Mouse (Mus musculus): ENCODE results near the gene Slc40a1. TPM values are rescaled to one million over a fixed set of nuclear protein-coding genes. Genes with fewer than 3 reads are reported as not detected.

Gene Slc40a1
- polyA plus RNA-seq, 1 experiment from 2014 or later = 90.9 TPM

GRCm38 (mm10) chr1:45917136-45917803 is 9.1 kb downstream of the Slc40a1 start:
- Histone ChIP-seq H3K4me3 (replicated peaks) (no peak overlapping the region), H3K4me2 (no peak overlapping the region), H3K4me1 (replicated peaks) (0 out of 2 replicates have a peak, but pooled peaks cover 5% of the 10 kb centered on the region), H3K27me3 (no peaks in the 10 kb centered on the region), H3K36me3 (peaks cover 75% of the 10 kb centered on the region), H3K9ac (no peak overlapping the region), H3K27ac (no peak overlapping the region), H3K9me3 (replicated peaks) (no peaks in the 10 kb centered on the region)
- 70% methylated on average over 4 of the region's 4 CpGs for WGBS (ENCODE audit: insufficient replicate concordance)
- DNase-seq (no peak), ATAC-seq (ENCODE audit: low read depth) (no peak)

GRCm38 (mm10) chr1:45916174-45916573 is 10.1 kb downstream of the Slc40a1 start:
- H3K9ac ChIP-seq = no peak overlapping the region
- H3K9me3 ChIP-seq (replicated peaks) = no peaks in the 10 kb centered on the region
- ATAC-seq (ENCODE audit: low read depth) (no peak), DNase-seq (no peak)
- no peak overlapping the region for H3K4me2 ChIP-seq
- 64% methylated on average over 3 of the region's 3 CpGs for WGBS (ENCODE audit: insufficient replicate concordance)
- peaks cover 83% of the 10 kb centered on the region for H3K36me3 ChIP-seq
- 0 out of 2 replicates have a peak, but pooled peaks cover 2% of the 10 kb centered on the region for H3K4me1 ChIP-seq (replicated peaks)
- H3K27ac ChIP-seq = no peak overlapping the region; the same call in 1 of the 2 replicates
- H3K4me3 ChIP-seq (replicated peaks) = no peak overlapping the region
- no peaks in the 10 kb centered on the region for H3K27me3 ChIP-seq

- Histone ChIP-seq H3K36me3 (peaks cover 87% of the 10 kb centered on the region), H3K4me2 (no peak overlapping the region), H3K4me3 (replicated peaks) (no peak overlapping the region), H3K27ac (no peak overlapping the region), H3K27me3 (no peaks in the 10 kb centered on the region), H3K9ac (no peak overlapping the region), H3K9me3 (replicated peaks) (no peaks in the 10 kb centered on the region), H3K4me1 (replicated peaks) (0 out of 2 replicates have a peak, but pooled peaks cover 2% of the 10 kb centered on the region)
- WGBS (ENCODE audit: insufficient replicate concordance) = 87% methylated on average over 4 of the region's 4 CpGs
- DNase-seq (no peak), ATAC-seq (ENCODE audit: low read depth) (no peak)
Measured at GRCm38 (mm10) chr1:45914236-45914635, 12.1 kb downstream of the Slc40a1 start.

GRCm38 (mm10) chr1:45905107-45905821 is 21.1 kb downstream of the Slc40a1 start:
- peaks cover 10% of the 10 kb centered on the region for H3K4me1 ChIP-seq (replicated peaks)
- no peaks in the 10 kb centered on the region for H3K9me3 ChIP-seq (replicated peaks)
- no peak overlapping the region for H3K4me2 ChIP-seq
- H3K27me3 ChIP-seq = no peaks in the 10 kb centered on the region
- WGBS (ENCODE audit: insufficient replicate concordance) = 31% methylated on average over 5 of the region's 5 CpGs
- DNase-seq = no peak
- H3K9ac ChIP-seq = no peak overlapping the region
- peaks cover 26% of the 10 kb centered on the region for H3K36me3 ChIP-seq
- peak; percentile 67; the same call in 1 of the 2 replicates for ATAC-seq (ENCODE audit: low read depth)
- H3K27ac ChIP-seq = peak overlapping the region; percentile 29; the same call in 1 of the 2 replicates
- no peak overlapping the region for H3K4me3 ChIP-seq (replicated peaks)

- H3K27me3 ChIP-seq = no peaks in the 10 kb centered on the region
- no peak overlapping the region for H3K4me3 ChIP-seq (replicated peaks)
- DNase-seq (no peak), ATAC-seq (ENCODE audit: low read depth) (no peak)
- no peak overlapping the region for H3K4me2 ChIP-seq
- WGBS (ENCODE audit: insufficient replicate concordance) = 70% methylated on average over 3 of the region's 3 CpGs
- H3K9me3 ChIP-seq (replicated peaks) = no peaks in the 10 kb centered on the region
- peaks cover 17% of the 10 kb centered on the region for H3K36me3 ChIP-seq
- peaks cover 10% of the 10 kb centered on the region for H3K4me1 ChIP-seq (replicated peaks)
- H3K27ac ChIP-seq = no peak overlapping the region
- no peak overlapping the region for H3K9ac ChIP-seq
Measured at GRCm38 (mm10) chr1:45904161-45904560, 22.2 kb downstream of the Slc40a1 start.

GRCm38 (mm10) chr1:45898044-45898443 is 28.3 kb downstream of the Slc40a1 start:
- Histone ChIP-seq H3K4me1 (replicated peaks) (no peaks in the 10 kb centered on the region), H3K9ac (no peak overlapping the region), H3K36me3 (no peaks in the 10 kb centered on the region), H3K4me3 (replicated peaks) (no peak overlapping the region), H3K4me2 (no peak overlapping the region), H3K9me3 (replicated peaks) (no peaks in the 10 kb centered on the region), H3K27me3 (no peaks in the 10 kb centered on the region), H3K27ac (no peak overlapping the region)
- ATAC-seq (ENCODE audit: low read depth) (no peak), DNase-seq (no peak)
- 25% methylated on average over 1 of the region's 1 CpGs for WGBS (ENCODE audit: insufficient replicate concordance)

- Histone ChIP-seq H3K9ac (no peak overlapping the region), H3K27ac (no peak overlapping the region), H3K4me3 (replicated peaks) (no peak overlapping the region), H3K9me3 (replicated peaks) (no peaks in the 10 kb centered on the region), H3K27me3 (no peaks in the 10 kb centered on the region), H3K4me2 (no peak overlapping the region), H3K36me3 (no peaks in the 10 kb centered on the region), H3K4me1 (replicated peaks) (no peaks in the 10 kb centered on the region)
- ATAC-seq (ENCODE audit: low read depth) (no peak), DNase-seq (no peak)
- WGBS (ENCODE audit: insufficient replicate concordance) = 76% methylated on average over 6 of the region's 6 CpGs
Measured at GRCm38 (mm10) chr1:45894168-45894912, 32.0 kb downstream of the Slc40a1 start.

GRCm38 (mm10) chr1:45891986-45892385 is 34.3 kb downstream of the Slc40a1 start:
- Histone ChIP-seq H3K4me3 (replicated peaks) (no peak overlapping the region), H3K27ac (no peak overlapping the region), H3K4me1 (replicated peaks) (no peaks in the 10 kb centered on the region), H3K4me2 (no peak overlapping the region), H3K36me3 (no peaks in the 10 kb centered on the region), H3K9me3 (replicated peaks) (no peaks in the 10 kb centered on the region), H3K27me3 (no peaks in the 10 kb centered on the region), H3K9ac (no peak overlapping the region)
- DNase-seq (no peak), ATAC-seq (ENCODE audit: low read depth) (no peak)
- WGBS (ENCODE audit: insufficient replicate concordance) = 25% methylated on average over 2 of the region's 2 CpGs

DNA sequence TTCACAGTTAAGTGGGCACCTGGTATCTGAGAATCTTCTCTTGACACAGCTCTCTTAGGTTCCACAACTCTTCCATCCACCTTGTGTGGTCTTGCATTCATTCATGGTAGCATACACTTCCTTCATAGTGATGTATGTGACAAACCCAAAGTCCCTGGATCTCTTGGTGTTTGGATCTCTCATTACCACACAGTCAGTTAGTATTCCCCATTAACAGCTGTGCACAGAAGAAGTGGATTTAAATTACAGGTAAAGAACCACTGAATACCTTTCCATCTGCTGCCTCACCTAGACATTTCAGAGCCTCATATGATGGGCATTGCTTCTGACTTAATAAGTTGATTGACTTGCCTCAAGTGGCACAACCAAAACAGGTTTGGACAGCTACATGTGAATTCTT is 36.1 kb downstream of the Slc40a1 start, which contains the start of gene Gm5269:
Gm5269 (minus strand) TSS at position 101 of the 400 bp plus-strand sequence.
- Histone ChIP-seq H3K36me3 (no peaks in the 10 kb centered on the region), H3K4me3 (replicated peaks) (no peak within 1 kb of the TSS), H3K9ac (no peak within 1 kb of the TSS), H3K4me2 (no peak within 1 kb of the TSS), H3K27ac (no peak within 1 kb of the TSS), H3K9me3 (replicated peaks) (no peaks in the 10 kb centered on the region), H3K4me1 (replicated peaks) (no peaks in the 10 kb centered on the region), H3K27me3 (no peaks in the 10 kb centered on the region)
- ATAC-seq (ENCODE audit: low read depth) (no peak), DNase-seq (no peak)

- H3K27me3 ChIP-seq = no peaks in the 10 kb centered on the region
- ATAC-seq (ENCODE audit: low read depth) (no peak), DNase-seq (no peak)
- no peaks in the 10 kb centered on the region for H3K9me3 ChIP-seq (replicated peaks)
- H3K4me2 ChIP-seq = no peak overlapping the region
- H3K9ac ChIP-seq = no peak overlapping the region
- H3K27ac ChIP-seq = no peak overlapping the region
- no peaks in the 10 kb centered on the region for H3K4me1 ChIP-seq (replicated peaks)
- no peak overlapping the region for H3K4me3 ChIP-seq (replicated peaks)
- no peaks in the 10 kb centered on the region for H3K36me3 ChIP-seq
- 76% methylated on average over 9 of the region's 9 CpGs for WGBS (ENCODE audit: insufficient replicate concordance)
Measured at GRCm38 (mm10) chr1:45886800-45887199, 39.5 kb downstream of the Slc40a1 start.

- H3K27ac ChIP-seq = no peak overlapping the region
- no peaks in the 10 kb centered on the region for H3K36me3 ChIP-seq
- H3K9me3 ChIP-seq (replicated peaks) = no peaks in the 10 kb centered on the region
- no peaks in the 10 kb centered on the region for H3K4me1 ChIP-seq (replicated peaks)
- DNase-seq = no peak
- ATAC-seq (ENCODE audit: low read depth) = no peak
- H3K27me3 ChIP-seq = no peaks in the 10 kb centered on the region
- no peak overlapping the region for H3K4me2 ChIP-seq
- H3K9ac ChIP-seq = no peak overlapping the region
- H3K4me3 ChIP-seq (replicated peaks) = no peak overlapping the region
Measured at GRCm38 (mm10) chr1:45883378-45883777, 42.9 kb downstream of the Slc40a1 start.

Measured in liver, embryonic 13.5 days (tissue).